Mouse (Mus musculus) limb, embryonic 12.5 days (tissue): ENCODE measurements around the gene Sgsm1. TPM values are rescaled to one million over a fixed set of nuclear protein-coding genes. Genes with fewer than 3 reads are reported as not detected.
A peak's percentile ranks its signal among the peaks of the same experiment; 100 is the strongest.

Source experiments
- ATAC-seq: fragments of 200-750 bp; cut with Nextera tagmentation; 2 replicates; pipeline ENCODE4 v1.8.0; 2017; ENCODE audit warnings: low read depth, moderate TSS enrichment; ENCODE audit not compliant: insufficient number of reproducible peaks, insufficient read depth, low FRiP score, low TSS enrichment
- H3K27ac ChIP-seq: fragments of 300-500 bp; sonication (generic); 2 replicates; pipeline ENCODE4 v1.5.1; 2016; ENCODE audit warnings: mild to moderate bottlenecking, moderate library complexity
- H3K27me3 ChIP-seq: fragments of 300-500 bp; sonication (generic); 2 replicates; pipeline ENCODE4 v1.6.1; 2016; ENCODE audit warnings: mild to moderate bottlenecking, moderate library complexity
- H3K36me3 ChIP-seq: fragments of 300-500 bp; sonication (generic); 2 replicates; pipeline ENCODE4 v1.6.1; 2016; ENCODE audit warnings: mild to moderate bottlenecking, moderate library complexity
- H3K4me1 ChIP-seq: fragments of 300-500 bp; sonication (generic); replicated peaks from 2 replicates; pipeline ENCODE4 v1.6.1; 2016
- H3K4me2 ChIP-seq: fragments of 300-500 bp; sonication (generic); 2 replicates; pipeline ENCODE4 v1.6.1; 2016; ENCODE audit warnings: mild to moderate bottlenecking, moderate library complexity
- H3K4me3 ChIP-seq: fragments of 300-500 bp; sonication (generic); replicated peaks from 2 replicates; pipeline ENCODE4 v1.5.1; 2016; ENCODE audit warnings: mild to moderate bottlenecking
- H3K9ac ChIP-seq: fragments of 300-500 bp; sonication (generic); replicated peaks from 2 replicates; pipeline ENCODE4 v1.6.1; 2016; ENCODE audit warnings: mild to moderate bottlenecking, moderate library complexity
- H3K9me3 ChIP-seq: fragments of 300-500 bp; sonication (generic); 2 replicates; pipeline ENCODE4 v1.6.1; 2016; ENCODE audit warnings: mild to moderate bottlenecking, moderate library complexity
- WGBS: fragments of 180-500 bp; shearing (Covaris S2); methylation state at CpG from one replicate; pipeline ENCODE4 v1.1.7; 2016; 5-methylcytosine and 5-hydroxymethylcytosine counted together
- polyA plus RNA-seq: library from polyadenylated mRNA; unstranded; fragments of >200 nt; fragmentation: Nextera tagmentation; extraction: Ambion mirVana; gene quantifications from 2 replicates; pipeline ENCODE4 v1.2.1, GENCODE M21; 2016

Sgsm1 gene
- polyA plus RNA-seq, 1 experiment from 2014 or later: 6.6 TPM

GRCm38 (mm10) chr5:113226632-113227102, 83.9 kb downstream of the Sgsm1 start, which contains the start of gene Tmem211:
TSS of gene Tmem211 (plus strand) at chr5:113226909.
- Histone ChIP-seq H3K9ac (peak within 1 kb of the TSS; percentile 28; the same call in 1 of the 2 replicates), H3K27ac (no peak within 1 kb of the TSS), H3K4me3 (peak within 1 kb of the TSS; percentile 29), H3K36me3 (no peaks in the 10 kb centered on the region), H3K9me3 (no peaks in the 10 kb centered on the region), H3K4me1 (peaks cover 19% of the 10 kb centered on the region), H3K27me3 (no peaks in the 10 kb centered on the region; the same call in 1 of the 2 replicates), H3K4me2 (peak within 1 kb of the TSS; percentile 51)
- ATAC-seq: peak; percentile 80
- WGBS: under 1% methylated on average over 13 of the region's 13 CpGs

DNA sequence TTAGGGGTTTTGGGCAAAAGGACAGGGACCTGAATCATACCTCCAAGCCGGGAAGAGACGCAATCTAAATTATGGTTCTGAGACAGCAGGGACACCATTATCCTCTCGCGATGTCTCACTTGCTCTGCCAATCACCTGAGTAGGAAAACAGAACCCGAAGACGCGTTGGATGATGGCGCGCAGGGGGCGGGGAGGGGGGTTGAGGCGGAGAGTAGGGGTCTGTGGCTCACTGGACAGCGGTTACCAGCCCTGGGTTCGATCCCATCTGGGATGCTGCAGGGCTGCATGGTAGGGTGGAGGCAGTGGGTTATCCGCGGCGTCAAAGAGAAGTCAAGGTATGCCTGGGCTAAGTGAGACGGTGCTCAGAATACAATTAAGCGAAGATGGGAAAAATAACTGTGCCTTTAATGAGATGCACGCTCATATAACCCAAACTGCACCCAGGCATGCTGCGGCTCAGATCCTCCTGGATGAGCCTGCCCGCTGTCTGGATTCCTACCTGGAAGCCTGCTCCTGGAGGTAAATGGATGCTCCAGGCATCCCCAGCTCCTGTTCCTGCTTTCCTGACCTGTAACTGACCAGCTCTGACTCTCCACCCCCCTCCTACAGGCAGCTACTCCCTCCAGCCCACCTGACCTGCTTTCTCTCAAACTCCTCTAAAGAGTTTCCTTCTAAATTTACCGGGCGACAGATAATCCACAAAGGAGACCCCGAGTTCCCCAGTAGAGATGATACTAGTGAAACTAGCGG, 84.7 kb downstream of the Sgsm1 start:
- Histone ChIP-seq H3K27ac (no peak overlapping the region), H3K4me1 (peaks cover 19% of the 10 kb centered on the region), H3K9ac (peak overlapping the region; percentile 28; the same call in 1 of the 2 replicates), H3K27me3 (peaks cover under 1% of the 10 kb centered on the region), H3K4me2 (peak overlapping the region; percentile 51), H3K4me3 (peak overlapping the region; percentile 29), H3K36me3 (no peaks in the 10 kb centered on the region), H3K9me3 (no peaks in the 10 kb centered on the region)
- WGBS: 21% methylated on average over 25 of the region's 25 CpGs
- no peak for ATAC-seq

DNA sequence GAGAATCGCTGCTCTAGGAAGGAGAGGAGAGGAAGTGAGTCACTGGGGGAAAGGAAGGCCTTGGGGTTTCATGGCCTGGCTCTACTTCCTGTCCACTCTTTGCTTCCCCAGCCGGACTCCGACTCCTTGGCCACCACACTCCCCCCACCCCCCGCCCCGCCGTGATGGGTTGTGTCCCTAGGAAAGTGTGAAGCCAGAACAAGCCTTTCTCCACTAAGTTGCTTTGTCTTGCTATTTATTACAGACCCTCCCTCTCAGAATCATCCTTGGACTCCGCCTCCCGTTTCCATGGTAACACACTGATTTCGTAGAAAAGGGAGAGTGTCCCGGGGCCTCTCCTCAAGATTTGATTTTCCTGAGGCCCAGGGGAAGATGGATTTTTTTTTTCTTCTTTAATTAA, 85.3 kb downstream of the Sgsm1 start:
- Histone ChIP-seq H3K36me3 (no peaks in the 10 kb centered on the region), H3K27ac (no peak overlapping the region), H3K4me1 (peaks cover 22% of the 10 kb centered on the region), H3K9me3 (no peaks in the 10 kb centered on the region), H3K4me2 (no peak overlapping the region), H3K27me3 (peaks cover 7% of the 10 kb centered on the region), H3K4me3 (no peak overlapping the region), H3K9ac (no peak overlapping the region)
- no peak for ATAC-seq
- WGBS: 27% methylated on average over 10 of the region's 10 CpGs

- Histone ChIP-seq H3K36me3 (no peaks in the 10 kb centered on the region), H3K4me1 (peaks cover 22% of the 10 kb centered on the region), H3K9me3 (no peaks in the 10 kb centered on the region), H3K4me3 (no peak overlapping the region), H3K27me3 (peaks cover 20% of the 10 kb centered on the region), H3K4me2 (no peak overlapping the region), H3K27ac (no peak overlapping the region), H3K9ac (no peak overlapping the region)
- 57% methylated on average over 4 of the region's 4 CpGs for WGBS
- ATAC-seq: no peak
These were observed 86.7 kb downstream of the Sgsm1 start for GRCm38 (mm10) chr5:113223888-113224287.

DNA sequence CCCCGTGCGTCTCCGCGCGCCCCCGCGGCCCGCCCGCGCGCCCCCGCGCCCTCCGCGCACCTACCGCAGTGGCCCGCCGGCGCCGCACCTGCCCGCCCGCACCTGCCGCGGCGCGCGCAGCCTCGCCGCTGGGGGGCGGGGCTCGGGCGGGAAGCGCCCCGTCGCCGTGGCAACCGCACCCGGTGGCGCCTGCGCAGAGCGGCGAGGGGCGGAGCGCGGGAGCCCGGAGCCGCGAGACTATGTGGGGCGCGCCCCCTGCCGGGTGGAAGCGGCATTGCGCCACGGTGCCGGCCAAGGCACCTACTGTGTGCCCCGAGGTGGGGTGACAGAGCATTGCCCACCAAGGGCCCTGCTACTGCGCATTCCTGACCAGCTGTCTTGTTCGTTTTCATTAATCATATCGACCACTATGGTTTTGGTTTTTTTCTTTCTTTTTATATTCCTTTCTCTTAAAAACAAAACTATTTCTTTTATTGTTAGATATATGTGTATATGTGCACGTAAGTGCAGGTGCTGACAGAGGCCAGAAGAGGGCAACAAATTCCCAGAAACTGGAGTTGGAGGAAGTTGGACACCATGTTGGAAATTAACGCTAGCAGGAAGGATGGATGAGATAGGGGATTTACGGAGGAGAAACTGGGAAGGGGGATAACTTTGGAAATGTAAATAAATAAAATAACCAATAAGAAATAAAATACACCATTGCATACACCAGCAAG, 89.3 kb downstream of the Sgsm1 start, which contains the start of gene 2900026A02Rik:
Gene 2900026A02Rik, minus strand, starts transcription at position 90 of the 719 bp plus-strand sequence.
- peak within 1 kb of the TSS; percentile 97 for H3K4me2 ChIP-seq
- peak within 1 kb of the TSS; percentile 71 for H3K9ac ChIP-seq
- no peaks in the 10 kb centered on the region for H3K9me3 ChIP-seq
- no peak for ATAC-seq
- H3K27me3 ChIP-seq: peaks cover 39% of the 10 kb centered on the region
- H3K36me3 ChIP-seq: no peaks in the 10 kb centered on the region
- peaks cover 15% of the 10 kb centered on the region; the same call in 1 of the 2 replicates for H3K4me1 ChIP-seq
- whole genome bisulfite sequencing: 9% methylated on average over 58 of the region's 62 CpGs
- peak within 1 kb of the TSS; percentile 54 for H3K4me3 ChIP-seq
- no peak within 1 kb of the TSS for H3K27ac ChIP-seq

DNA sequence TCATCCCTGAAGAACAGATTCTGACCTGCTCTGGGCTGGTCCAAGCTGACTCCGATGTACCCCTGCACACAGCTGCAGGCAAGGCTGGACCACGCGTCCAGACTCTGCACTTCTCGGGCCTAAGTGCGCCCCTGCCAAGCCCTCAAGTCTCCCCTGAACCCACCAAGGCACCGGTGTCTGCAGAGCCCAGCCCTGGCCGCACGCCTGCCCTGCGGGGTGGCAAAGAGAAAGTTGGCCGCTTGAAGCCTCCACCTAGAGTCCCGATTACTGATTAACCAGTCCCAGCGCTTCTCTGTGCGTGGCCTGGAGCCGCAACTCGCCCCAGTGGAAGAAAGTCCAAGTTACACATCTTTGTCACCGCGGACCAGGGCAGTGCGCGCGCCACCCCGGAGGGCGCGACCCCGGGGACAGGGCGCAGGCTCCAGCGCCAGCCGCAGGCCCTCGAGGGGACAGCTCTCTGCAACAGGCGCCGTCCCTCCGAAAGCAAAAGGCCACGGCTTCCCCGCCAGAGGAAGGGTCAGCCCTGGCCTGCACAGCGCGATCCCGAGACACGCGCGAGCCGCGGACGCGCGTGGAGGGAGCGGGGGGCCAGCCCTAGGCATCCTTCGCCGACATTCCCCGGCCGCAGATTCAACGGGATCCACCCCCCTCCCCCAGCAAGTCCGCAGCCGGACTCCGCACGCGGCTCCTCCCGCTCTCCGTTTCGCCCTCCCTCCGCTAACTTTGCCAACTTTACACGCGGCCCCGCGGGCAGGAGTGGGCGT, 90.0 kb downstream of the Sgsm1 start:
- Histone ChIP-seq H3K9me3 (no peaks in the 10 kb centered on the region), H3K4me3 (peak overlapping the region; percentile 54), H3K36me3 (no peaks in the 10 kb centered on the region), H3K27me3 (peaks cover 39% of the 10 kb centered on the region), H3K27ac (no peak overlapping the region), H3K4me2 (peak overlapping the region; percentile 97), H3K4me1 (peaks cover 8% of the 10 kb centered on the region; the same call in 1 of the 2 replicates), H3K9ac (peak overlapping the region; percentile 71)
- ATAC-seq: peak; percentile 19; the same call in 1 of the 2 replicates
- 2% methylated on average over 64 of the region's 64 CpGs for WGBS

GRCm38 (mm10) chr5:113219876-113220275, 90.7 kb downstream of the Sgsm1 start:
- Histone ChIP-seq H3K27ac (no peak overlapping the region), H3K4me3 (peak overlapping the region; percentile 54; the same call in 1 of the 2 replicates), H3K9ac (no peak overlapping the region), H3K4me1 (peaks cover 3% of the 10 kb centered on the region; the same call in 1 of the 2 replicates), H3K9me3 (no peaks in the 10 kb centered on the region), H3K27me3 (peaks cover 39% of the 10 kb centered on the region), H3K4me2 (no peak overlapping the region), H3K36me3 (no peaks in the 10 kb centered on the region)
- ATAC-seq: no peak
- WGBS: 72% methylated on average over 7 of the region's 7 CpGs

DNA sequence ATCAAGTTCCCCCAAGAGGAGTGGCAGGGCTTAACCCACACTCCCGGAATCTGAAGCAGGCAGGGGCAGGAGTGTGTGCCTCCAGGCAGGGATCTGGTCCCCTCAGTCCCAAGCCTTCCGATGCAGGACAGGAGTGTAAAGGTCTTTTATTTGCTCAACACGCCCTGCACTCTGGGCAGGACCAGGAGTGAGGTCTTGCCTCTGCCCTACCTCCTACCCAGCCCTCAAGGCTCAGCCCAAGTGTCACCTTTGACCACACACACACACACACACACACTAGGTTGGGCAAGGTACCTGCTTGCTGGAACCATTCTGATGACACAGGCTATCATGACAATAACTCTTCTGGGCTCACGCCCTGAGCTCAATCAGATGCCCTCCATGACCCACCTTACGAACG, 91.1 kb downstream of the Sgsm1 start:
- 70% methylated on average over 6 of the region's 6 CpGs for WGBS
- no peak overlapping the region for H3K27ac ChIP-seq
- no peaks in the 10 kb centered on the region for H3K36me3 ChIP-seq
- H3K9ac ChIP-seq: no peak overlapping the region
- H3K27me3 ChIP-seq: peaks cover 39% of the 10 kb centered on the region
- no peak overlapping the region for H3K4me2 ChIP-seq
- peaks cover 3% of the 10 kb centered on the region; the same call in 1 of the 2 replicates for H3K4me1 ChIP-seq
- no peak overlapping the region for H3K4me3 ChIP-seq
- ATAC-seq: no peak
- H3K9me3 ChIP-seq: no peaks in the 10 kb centered on the region

DNA sequence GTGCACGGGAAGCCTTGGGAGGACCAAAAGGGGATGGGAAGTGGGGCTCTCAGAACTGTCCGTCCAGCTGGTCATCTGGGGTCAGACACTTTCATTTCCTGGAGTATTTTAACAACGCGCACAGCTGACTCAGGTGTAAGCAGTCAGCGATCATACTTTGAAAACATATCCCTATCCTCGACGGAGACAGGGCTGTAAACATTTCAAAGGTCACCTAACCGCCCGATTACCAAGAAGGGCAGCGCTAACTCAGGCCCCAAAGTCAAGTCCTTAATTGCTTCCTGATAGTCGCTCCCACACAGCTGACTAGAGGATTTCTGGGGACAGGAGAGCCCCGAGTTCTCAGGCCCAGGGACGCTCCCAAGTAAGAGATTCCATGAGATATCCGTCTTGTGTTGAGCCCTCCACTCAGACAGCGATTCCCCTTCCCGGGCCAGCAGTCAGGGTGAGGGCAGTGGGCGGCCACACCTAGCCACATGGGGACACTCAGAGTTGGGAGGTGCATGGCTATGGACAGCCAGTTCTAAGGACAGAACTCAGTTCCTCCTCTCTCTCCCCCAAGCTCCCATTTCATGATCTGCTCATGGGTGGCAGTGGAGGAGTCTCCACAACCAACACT, 91.9 kb downstream of the Sgsm1 start:
- Histone ChIP-seq H3K9me3 (no peaks in the 10 kb centered on the region), H3K4me3 (no peak overlapping the region), H3K4me1 (peaks cover 3% of the 10 kb centered on the region; the same call in 1 of the 2 replicates), H3K27ac (no peak overlapping the region), H3K27me3 (peaks cover 39% of the 10 kb centered on the region), H3K36me3 (no peaks in the 10 kb centered on the region), H3K9ac (no peak overlapping the region), H3K4me2 (no peak overlapping the region)
- 68% methylated on average over 17 of the region's 17 CpGs for WGBS
- ATAC-seq: no peak

DNA sequence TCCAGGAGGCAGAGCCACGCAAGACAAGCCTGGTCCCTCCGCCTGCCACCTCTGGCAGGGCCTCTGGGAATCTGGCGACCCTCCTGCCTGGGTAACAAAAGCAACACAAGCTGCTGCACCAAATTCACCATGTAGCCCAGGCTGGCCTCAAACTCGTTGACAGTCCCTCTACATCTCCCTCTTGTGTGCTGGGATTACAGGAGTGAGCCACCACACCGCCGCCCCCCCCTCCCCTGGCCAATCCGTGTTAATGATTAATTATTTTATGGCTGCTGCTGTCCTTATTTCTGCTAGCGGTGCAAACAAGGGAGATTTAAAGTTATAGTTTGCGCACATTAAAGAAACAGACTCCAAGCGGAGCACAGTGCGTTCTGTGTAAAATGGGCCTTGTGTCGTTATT, 93.5 kb downstream of the Sgsm1 start:
- ATAC-seq: no peak
- WGBS: 78% methylated on average over 12 of the region's 12 CpGs
- H3K36me3 ChIP-seq: no peaks in the 10 kb centered on the region
- peaks cover 3% of the 10 kb centered on the region; the same call in 1 of the 2 replicates for H3K4me1 ChIP-seq
- H3K27me3 ChIP-seq: peaks cover 39% of the 10 kb centered on the region
- no peak overlapping the region for H3K4me3 ChIP-seq
- H3K9me3 ChIP-seq: no peaks in the 10 kb centered on the region
- H3K9ac ChIP-seq: no peak overlapping the region
- no peak overlapping the region for H3K4me2 ChIP-seq
- no peak overlapping the region for H3K27ac ChIP-seq
